Mouse (Mus musculus) cerebellum, postnatal 14 days (tissue): ENCODE data around the gene Hyls1.

ENCODE experiments used
- DNase-seq, 2 experiments: peaks; one replicate each; pipeline ENCODE4 v3.0.0; 2021; ENCODE audit warnings: mixed read lengths in 2 of 2

The Hyls1 gene

GRCm38 (mm10) chr9:35543099-35543860, 26.9 kb downstream of the Hyls1 start:
- DNase-seq: no peak

GRCm38 (mm10) chr9:35541941-35542340, 28.3 kb downstream of the Hyls1 start:
- no peak for DNase-seq

GRCm38 (mm10) chr9:35541488-35541887, 28.7 kb downstream of the Hyls1 start:
- DNase-seq: peak; percentile 91 to 96

- no peak for DNase-seq
Observed at GRCm38 (mm10) chr9:35541024-35541423, 29.2 kb downstream of the Hyls1 start.

- no peak for DNase-seq
Observed at GRCm38 (mm10) chr9:35539001-35539750, 31.0 kb downstream of the Hyls1 start.

- no peak for DNase-seq
Observed at GRCm38 (mm10) chr9:35535876-35536275, 34.3 kb downstream of the Hyls1 start.

GRCm38 (mm10) chr9:35535110-35535509, 35.1 kb downstream of the Hyls1 start:
- DNase-seq: peak; percentile 79 to 80

GRCm38 (mm10) chr9:35533266-35533665, 36.9 kb downstream of the Hyls1 start:
- DNase-seq: no peak

- DNase-seq: no peak
Observed at GRCm38 (mm10) chr9:35529796-35530195, 40.4 kb downstream of the Hyls1 start.

GRCm38 (mm10) chr9:35529141-35529540, 41.1 kb downstream of the Hyls1 start:
- DNase-seq: no peak

- DNase-seq: peak; percentile 84 to 87
Observed at GRCm38 (mm10) chr9:35523941-35524411, 46.2 kb downstream of the Hyls1 start.

- peak; percentile 63 to 79 for DNase-seq
Observed at GRCm38 (mm10) chr9:35523541-35523940, 46.7 kb downstream of the Hyls1 start.

GRCm38 (mm10) chr9:35522821-35523515, 47.2 kb downstream of the Hyls1 start:
- no peak for DNase-seq

GRCm38 (mm10) chr9:35522241-35522640, 48.0 kb downstream of the Hyls1 start:
- DNase-seq: no peak

GRCm38 (mm10) chr9:35520631-35521348, 49.4 kb downstream of the Hyls1 start:
- no peak for DNase-seq

GRCm38 (mm10) chr9:35518169-35518568, 52.0 kb downstream of the Hyls1 start, which contains the start of gene Gm1113:
Gene Gm1113, minus strand, starts transcription at chr9:35518269.
- no peak for DNase-seq

- DNase-seq: no peak
Observed at GRCm38 (mm10) chr9:35516711-35517110, 53.5 kb downstream of the Hyls1 start.

- no peak for DNase-seq
Observed at GRCm38 (mm10) chr9:35516182-35516581, 54.0 kb downstream of the Hyls1 start.

GRCm38 (mm10) chr9:35513900-35514299, 56.3 kb downstream of the Hyls1 start:
- no peak for DNase-seq
